Mouse (Mus musculus) hindbrain, postnatal 0 days (tissue): Measurements from ENCODE around the gene H2-Ke6. TPM values are rescaled to one million over a fixed set of nuclear protein-coding genes. Genes with fewer than 3 reads are reported as not detected.
A peak's percentile ranks its signal among the peaks of the same experiment; 100 is the strongest.

Experiments
- ATAC-seq: fragments of 200-750 bp; cut with Nextera tagmentation; 2 replicates; pipeline ENCODE4 v1.8.0; 2017; ENCODE audit warnings: mild to moderate bottlenecking, moderate TSS enrichment, moderate library complexity
- DNase-seq: peaks from one replicate; pipeline ENCODE4 v3.0.0-alpha.2; 2015; ENCODE audit warnings: low spot score
- H3K27ac ChIP-seq: fragments of 300-500 bp; sonication (generic); 2 replicates; pipeline ENCODE4 v1.5.1; 2014; ENCODE audit warnings: mild to moderate bottlenecking
- H3K27me3 ChIP-seq: fragments of 300-500 bp; sonication (generic); 2 replicates; pipeline ENCODE4 v1.6.1; 2014; ENCODE audit warnings: low read length, mixed read lengths; ENCODE audit not compliant: insufficient read depth
- H3K36me3 ChIP-seq: fragments of 300-500 bp; sonication (generic); 2 replicates; pipeline ENCODE4 v1.6.1; 2014; ENCODE audit warnings: low read length, mixed read lengths; ENCODE audit not compliant: insufficient read depth
- H3K4me1 ChIP-seq: fragments of 300-500 bp; sonication (generic); 2 replicates; pipeline ENCODE4 v1.6.1; 2014; ENCODE audit warnings: antibody characterized with exemption, low read length, mixed read lengths; ENCODE audit not compliant: insufficient read depth
- H3K4me2 ChIP-seq: fragments of 300-500 bp; sonication (generic); 2 replicates; pipeline ENCODE4 v1.6.1; 2014; ENCODE audit warnings: low read depth, mild to moderate bottlenecking, low read length, moderate library complexity, mixed read lengths
- H3K4me3 ChIP-seq: fragments of 300-500 bp; sonication (generic); 2 replicates; pipeline ENCODE4 v1.5.1; 2014; ENCODE audit warnings: low read length
- H3K9ac ChIP-seq: fragments of 300-500 bp; sonication (generic); replicated peaks from 2 replicates; pipeline ENCODE4 v1.6.1; 2014; ENCODE audit warnings: mild to moderate bottlenecking, low read length, moderate library complexity, mixed read lengths
- H3K9me3 ChIP-seq: fragments of 300-500 bp; sonication (generic); 2 replicates; pipeline ENCODE4 v1.6.1; 2016; ENCODE audit warnings: low read length, mixed read lengths
- CTCF ChIP-seq: IDR thresholded peaks from 2 replicates; pipeline ENCODE4 v1.5.1; 2016; ENCODE audit warnings: antibody characterized with exemption, control low read depth, low read depth
- WGBS: fragments of 180-500 bp; shearing (Covaris S2); extraction: QIAGEN DNeasy Blood & Tissue Kit; methylation state at CpG from one replicate; pipeline ENCODE4 v1.1.7; 2014; 5-methylcytosine and 5-hydroxymethylcytosine counted together
- polyA plus RNA-seq: library from polyadenylated mRNA; unstranded; fragments of >200 nt; fragmentation: Nextera tagmentation; extraction: Ambion mirVana; gene quantifications from 2 replicates; pipeline ENCODE4 v1.2.1, GENCODE M21; 2015
- total RNA-seq: library from RNA; depleted of rRNA; stranded (reverse); fragments of >200 nt; gene quantifications from 2 replicates; pipeline ENCODE4 v1.2.3, GENCODE M21; 2014

H2-Ke6 gene
- total and polyA plus RNA-seq, 2 experiments from 2014 or later, result 78.3 to 78.9 TPM

- H3K4me1 ChIP-seq, result peaks cover 34% of the 10 kb centered on the region
- peak overlapping the region; percentile 68 for H3K4me3 ChIP-seq
- WGBS, result 67% methylated on average over 21 of the region's 21 CpGs
- H3K27ac ChIP-seq, result no peak overlapping the region; the same call in 1 of the 2 replicates
- H3K9me3 ChIP-seq, result no peaks in the 10 kb centered on the region
- H3K36me3 ChIP-seq, result peaks cover 18% of the 10 kb centered on the region
- DNase-seq (no peak), ATAC-seq (no peak)
- no peak for TF ChIP-seq CTCF
- peak overlapping the region; percentile 88 for H3K4me2 ChIP-seq
- peak overlapping the region; percentile 89 for H3K9ac ChIP-seq
- H3K27me3 ChIP-seq, result no peaks in the 10 kb centered on the region
Measured at GRCm38 (mm10) chr17:34029890-34030595, 2.2 kb upstream of the H2-Ke6 start.

DNA sequence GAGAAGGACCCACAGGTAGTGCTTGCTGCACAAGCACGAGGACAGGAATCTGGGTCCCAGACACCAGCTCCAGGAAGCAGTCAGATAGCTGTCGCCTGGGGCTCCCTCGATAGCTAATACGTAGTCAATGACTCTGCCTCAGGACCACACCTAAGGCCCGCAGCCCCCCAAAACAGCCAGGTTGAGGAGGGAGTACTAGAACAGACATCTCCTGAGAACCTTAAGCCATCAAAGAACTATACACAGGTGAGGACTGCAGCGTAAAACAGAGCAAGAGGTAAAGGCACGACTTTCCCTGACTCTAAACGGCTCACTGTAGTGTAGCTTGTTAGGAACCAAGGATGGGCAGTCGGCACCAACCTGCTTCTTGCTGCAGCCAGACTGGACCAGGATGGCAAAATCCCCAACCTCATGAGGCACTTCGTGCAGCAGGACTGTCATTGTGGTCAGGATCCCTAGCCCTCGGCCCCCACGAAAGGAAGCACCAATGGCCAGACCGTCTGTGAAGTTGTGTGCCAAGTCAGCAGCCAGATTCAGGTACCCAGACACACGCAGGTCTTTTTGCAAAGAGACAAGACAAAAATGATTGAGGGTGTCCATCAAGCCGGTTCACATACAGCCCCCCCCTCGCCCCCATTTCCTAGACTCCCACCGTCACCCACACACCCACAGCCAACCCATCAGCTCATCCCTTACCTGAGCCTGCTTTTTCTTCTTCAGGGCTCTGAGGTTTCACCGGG, 1.5 kb upstream of the H2-Ke6 start:
- 88% methylated on average over 18 of the region's 18 CpGs for WGBS
- H3K4me1 ChIP-seq, result peaks cover 34% of the 10 kb centered on the region
- no peaks in the 10 kb centered on the region for H3K9me3 ChIP-seq
- H3K36me3 ChIP-seq, result peaks cover 18% of the 10 kb centered on the region
- no peak for ATAC-seq
- 0 out of 2 replicates have a peak overlapping the region, but pooled peaks have one; percentile 88 for H3K4me2 ChIP-seq
- DNase-seq, result no peak
- H3K4me3 ChIP-seq, result no peak overlapping the region
- TF ChIP-seq CTCF, result no peak
- H3K9ac ChIP-seq, result no peak overlapping the region
- H3K27ac ChIP-seq, result no peak overlapping the region
- H3K27me3 ChIP-seq, result no peaks in the 10 kb centered on the region

- H3K36me3 ChIP-seq, result peaks cover 18% of the 10 kb centered on the region
- DNase-seq (no peak), ATAC-seq (no peak)
- 47% methylated on average over 17 of the region's 17 CpGs for WGBS
- 0 out of 2 replicates have a peak overlapping the region, but pooled peaks have one; percentile 65 for H3K4me3 ChIP-seq
- H3K4me1 ChIP-seq, result peaks cover 36% of the 10 kb centered on the region
- no peak overlapping the region for H3K9ac ChIP-seq
- H3K27ac ChIP-seq, result peak overlapping the region; percentile 88; the same call in 1 of the 2 replicates
- H3K27me3 ChIP-seq, result no peaks in the 10 kb centered on the region
- 0 out of 2 replicates have a peak overlapping the region, but pooled peaks have one; percentile 98 for H3K4me2 ChIP-seq
- TF ChIP-seq CTCF, result no peak
- no peaks in the 10 kb centered on the region for H3K9me3 ChIP-seq
Measured at GRCm38 (mm10) chr17:34028501-34029149, 765 bp upstream of the H2-Ke6 start.

GRCm38 (mm10) chr17:34026917-34027655, 774 bp downstream of the H2-Ke6 start:
- TF ChIP-seq CTCF, result peak; percentile 16; the same call in 1 of the 2 replicates
- no peak for ATAC-seq
- Histone ChIP-seq H3K36me3 (peaks cover 18% of the 10 kb centered on the region), H3K9ac (peak overlapping the region; percentile 69), H3K4me3 (peak overlapping the region; percentile 65), H3K4me2 (peak overlapping the region; percentile 98), H3K27ac (peak overlapping the region; percentile 88), H3K27me3 (no peaks in the 10 kb centered on the region), H3K4me1 (peaks cover 38% of the 10 kb centered on the region), H3K9me3 (no peaks in the 10 kb centered on the region)
- WGBS, result 3% methylated on average over 36 of the region's 36 CpGs
- peak; percentile 54 for DNase-seq

- no peak for TF ChIP-seq CTCF
- peaks cover 18% of the 10 kb centered on the region for H3K36me3 ChIP-seq
- no peak overlapping the region for H3K4me3 ChIP-seq
- 0 out of 2 replicates have a peak overlapping the region, but pooled peaks have one; percentile 92 for H3K9ac ChIP-seq
- ATAC-seq (no peak), DNase-seq (no peak)
- H3K27me3 ChIP-seq, result no peaks in the 10 kb centered on the region
- 8% methylated on average over 2 of the region's 2 CpGs for WGBS
- H3K9me3 ChIP-seq, result no peaks in the 10 kb centered on the region
- peak overlapping the region; percentile 98 for H3K4me2 ChIP-seq
- H3K27ac ChIP-seq, result peak overlapping the region; percentile 97
- peaks cover 38% of the 10 kb centered on the region for H3K4me1 ChIP-seq
Measured at GRCm38 (mm10) chr17:34026221-34026620, 1.6 kb downstream of the H2-Ke6 start.

DNA sequence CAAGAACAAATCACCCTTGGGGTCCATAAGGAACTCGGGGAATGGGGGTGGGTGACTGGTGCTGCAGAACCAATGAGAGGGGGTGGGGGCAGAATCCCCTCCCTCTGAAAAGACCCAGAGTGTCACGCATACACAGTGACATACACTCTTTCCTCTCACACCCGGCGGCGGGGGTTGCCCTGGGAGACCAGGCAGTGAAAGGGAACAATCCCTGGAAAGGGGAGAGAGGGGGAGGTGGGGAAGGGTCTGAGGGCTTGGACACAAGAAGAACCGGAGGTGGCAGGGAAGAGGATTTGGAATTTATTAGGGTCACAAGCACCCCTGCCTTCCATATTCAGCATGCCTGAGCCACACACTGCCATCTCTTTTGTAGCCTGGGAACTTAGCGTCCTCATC, 2.1 kb downstream of the H2-Ke6 start:
- Histone ChIP-seq H3K36me3 (peaks cover 18% of the 10 kb centered on the region), H3K9ac (peak overlapping the region; percentile 92), H3K4me3 (peak overlapping the region; percentile 87), H3K27ac (peak overlapping the region; percentile 97), H3K27me3 (no peaks in the 10 kb centered on the region), H3K4me1 (peaks cover 37% of the 10 kb centered on the region), H3K4me2 (peak overlapping the region; percentile 98), H3K9me3 (no peaks in the 10 kb centered on the region)
- peak; percentile 77 for DNase-seq
- peak; percentile 21 for ATAC-seq
- WGBS, result 7% methylated on average over 6 of the region's 7 CpGs
- no peak for TF ChIP-seq CTCF
